Mouse (Mus musculus) neural tube, embryonic 11.5 days (tissue): ENCODE results near the gene Kcnd2. TPM values are rescaled to one million over a fixed set of nuclear protein-coding genes. Genes with fewer than 3 reads are reported as not detected.
A peak's percentile ranks its signal among the peaks of the same experiment; 100 is the strongest.

Experiments
- ATAC-seq: fragments of 200-750 bp; cut with Nextera tagmentation; 2 replicates; pipeline ENCODE4 v1.8.0; 2017; ENCODE audit warnings: moderate number of reproducible peaks, mild to moderate bottlenecking, moderate TSS enrichment, moderate library complexity; ENCODE audit not compliant: insufficient read depth, low FRiP score, low TSS enrichment
- DNase-seq: peaks from one replicate; pipeline ENCODE4 v3.0.0-alpha.2; 2015; ENCODE audit warnings: low spot score
- H3K27ac ChIP-seq: fragments of 300-500 bp; sonication (generic); 2 replicates; pipeline ENCODE4 v1.5.1; 2014; ENCODE audit warnings: low read depth, mild to moderate bottlenecking, low read length
- H3K27me3 ChIP-seq: fragments of 300-500 bp; sonication (generic); 2 replicates; pipeline ENCODE4 v1.6.1; 2014; ENCODE audit warnings: mild to moderate bottlenecking, low read length, mixed read lengths; ENCODE audit not compliant: control insufficient read depth, insufficient read depth
- H3K36me3 ChIP-seq: fragments of 300-500 bp; sonication (generic); 2 replicates; pipeline ENCODE4 v1.6.1; 2014; ENCODE audit warnings: mild to moderate bottlenecking, low read length, moderate library complexity, mixed read lengths; ENCODE audit not compliant: control insufficient read depth, insufficient read depth
- H3K4me1 ChIP-seq: fragments of 300-500 bp; sonication (generic); 2 replicates; pipeline ENCODE4 v1.6.1; 2014; ENCODE audit warnings: low read length, mixed read lengths; ENCODE audit not compliant: control insufficient read depth, insufficient read depth
- H3K4me2 ChIP-seq: fragments of 300-500 bp; sonication (generic); 2 replicates; pipeline ENCODE4 v1.6.1; 2014; ENCODE audit warnings: low read depth, mild to moderate bottlenecking, moderate library complexity
- H3K4me3 ChIP-seq: fragments of 300-500 bp; sonication (generic); 2 replicates; pipeline ENCODE4 v1.5.1; 2014; ENCODE audit warnings: low read depth, low read length
- H3K9ac ChIP-seq: fragments of 300-500 bp; sonication (generic); 2 replicates; pipeline ENCODE4 v1.6.1; 2014; ENCODE audit warnings: mild to moderate bottlenecking, low read length
- H3K9me3 ChIP-seq: fragments of 300-500 bp; sonication (generic); 2 replicates; pipeline ENCODE4 v1.6.1; 2016; ENCODE audit warnings: low read length; ENCODE audit not compliant: control insufficient read depth
- WGBS: fragments of 180-500 bp; shearing (Covaris S2); extraction: QIAGEN DNeasy Blood & Tissue Kit; methylation state at CpG from one replicate; pipeline ENCODE4 v1.1.7; 2014; 5-methylcytosine and 5-hydroxymethylcytosine counted together
- polyA plus RNA-seq: library from polyadenylated mRNA; unstranded; fragments of >200 nt; fragmentation: Nextera tagmentation; extraction: Ambion mirVana; gene quantifications from 2 replicates; pipeline ENCODE4 v1.2.1, GENCODE M21; 2014

Gene Kcnd2
- polyA plus RNA-seq, 1 experiment from 2014 or later = 2.2 TPM

DNA sequence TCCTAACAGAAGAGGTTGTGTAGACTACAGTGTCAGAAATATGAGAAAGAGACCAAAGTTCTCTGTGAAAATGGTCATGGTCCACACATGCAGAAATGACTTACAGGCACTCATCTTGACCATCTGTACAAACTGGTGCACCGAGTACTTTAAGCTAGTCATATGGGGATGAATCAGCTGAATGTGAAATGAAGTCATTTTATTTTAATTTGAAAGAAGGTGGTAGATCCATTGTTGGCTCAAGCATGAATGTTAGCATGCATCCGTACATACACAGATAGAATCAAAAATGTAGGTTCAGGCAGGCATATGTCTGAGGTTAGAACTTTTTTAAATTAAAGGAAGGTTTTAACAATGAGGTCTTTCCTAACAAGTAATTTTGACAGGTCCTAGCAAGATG is 273.2 kb downstream of the Kcnd2 start:
- Histone ChIP-seq H3K9ac (no peak overlapping the region), H3K27ac (no peak overlapping the region), H3K36me3 (no peaks in the 10 kb centered on the region), H3K4me2 (no peak overlapping the region), H3K9me3 (no peaks in the 10 kb centered on the region), H3K4me1 (no peaks in the 10 kb centered on the region), H3K27me3 (no peaks in the 10 kb centered on the region), H3K4me3 (no peak overlapping the region)
- 87% methylated on average over 2 of the region's 2 CpGs for WGBS
- DNase-seq (no peak), ATAC-seq (no peak)

GRCm38 (mm10) chr6:21502921-21503320 is 287.6 kb downstream of the Kcnd2 start:
- Histone ChIP-seq H3K9ac (no peak overlapping the region), H3K36me3 (no peaks in the 10 kb centered on the region), H3K4me2 (no peak overlapping the region), H3K4me1 (no peaks in the 10 kb centered on the region), H3K9me3 (no peaks in the 10 kb centered on the region), H3K27ac (no peak overlapping the region), H3K27me3 (no peaks in the 10 kb centered on the region), H3K4me3 (no peak overlapping the region)
- no peak for DNase-seq
- ATAC-seq = no peak
- WGBS = 87% methylated on average over 1 of the region's 1 CpGs

GRCm38 (mm10) chr6:21510621-21511239 is 295.4 kb downstream of the Kcnd2 start:
- Histone ChIP-seq H3K4me1 (no peaks in the 10 kb centered on the region), H3K27ac (no peak overlapping the region), H3K9ac (no peak overlapping the region), H3K27me3 (no peaks in the 10 kb centered on the region), H3K4me2 (no peak overlapping the region), H3K9me3 (no peaks in the 10 kb centered on the region), H3K4me3 (no peak overlapping the region), H3K36me3 (no peaks in the 10 kb centered on the region)
- WGBS = 96% methylated on average over 3 of the region's 3 CpGs
- no peak for DNase-seq
- ATAC-seq = no peak

DNA sequence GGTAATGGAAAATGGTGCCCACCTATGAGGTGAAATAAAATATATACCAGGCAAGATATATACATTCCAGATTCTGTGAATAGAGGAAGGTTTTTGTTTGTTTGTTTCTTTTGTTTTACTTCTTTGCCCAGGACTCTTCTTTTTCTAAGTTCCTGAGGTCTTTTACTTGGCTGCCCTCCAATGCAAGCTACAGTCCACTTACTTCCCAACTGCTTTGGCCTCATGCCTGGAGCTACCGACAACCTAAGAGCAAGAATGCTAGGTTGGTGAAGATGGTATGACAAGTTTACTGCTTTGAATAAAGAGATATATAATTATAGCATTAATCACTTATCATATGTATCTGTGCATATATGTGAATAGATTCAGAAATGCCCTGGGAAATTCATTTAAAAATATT is 305.0 kb downstream of the Kcnd2 start:
- Histone ChIP-seq H3K9me3 (no peaks in the 10 kb centered on the region), H3K4me3 (no peak overlapping the region), H3K36me3 (no peaks in the 10 kb centered on the region), H3K9ac (no peak overlapping the region), H3K27me3 (no peaks in the 10 kb centered on the region), H3K4me2 (no peak overlapping the region), H3K4me1 (no peaks in the 10 kb centered on the region), H3K27ac (no peak overlapping the region)
- no peak for DNase-seq
- 95% methylated on average over 1 of the region's 1 CpGs for WGBS
- no peak for ATAC-seq

- Histone ChIP-seq H3K9me3 (no peaks in the 10 kb centered on the region), H3K4me2 (no peak overlapping the region), H3K4me1 (no peaks in the 10 kb centered on the region), H3K27me3 (no peaks in the 10 kb centered on the region), H3K9ac (no peak overlapping the region), H3K36me3 (no peaks in the 10 kb centered on the region), H3K27ac (no peak overlapping the region), H3K4me3 (no peak overlapping the region)
- 89% methylated on average over 1 of the region's 1 CpGs for WGBS
- DNase-seq = no peak
- ATAC-seq = no peak
These were observed 312.3 kb downstream of the Kcnd2 start for GRCm38 (mm10) chr6:21527489-21528074.

DNA sequence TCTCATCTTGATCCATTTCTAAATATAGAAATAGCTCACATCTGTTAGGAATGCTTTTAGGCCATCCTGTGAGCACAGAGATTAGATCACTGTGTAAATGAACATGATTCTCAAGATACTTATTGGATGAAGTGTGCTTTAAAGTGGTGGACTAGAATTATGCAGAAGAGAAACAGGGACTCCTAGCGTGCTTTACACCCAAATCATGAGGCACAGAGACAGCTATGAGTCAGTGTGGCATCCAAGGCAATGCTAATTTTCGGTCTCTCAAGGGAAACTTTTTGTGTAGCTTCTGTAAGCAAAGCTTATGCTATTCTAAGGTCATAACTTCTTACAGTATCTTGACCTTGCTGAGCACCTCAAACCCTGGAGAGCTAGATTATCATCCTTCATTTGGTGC is 318.7 kb downstream of the Kcnd2 start:
- WGBS = 75% methylated on average over 2 of the region's 2 CpGs
- Histone ChIP-seq H3K4me2 (no peak overlapping the region), H3K4me1 (no peaks in the 10 kb centered on the region), H3K9me3 (no peaks in the 10 kb centered on the region), H3K4me3 (no peak overlapping the region), H3K36me3 (no peaks in the 10 kb centered on the region), H3K27me3 (no peaks in the 10 kb centered on the region), H3K9ac (no peak overlapping the region), H3K27ac (no peak overlapping the region)
- no peak for DNase-seq
- no peak for ATAC-seq

DNA sequence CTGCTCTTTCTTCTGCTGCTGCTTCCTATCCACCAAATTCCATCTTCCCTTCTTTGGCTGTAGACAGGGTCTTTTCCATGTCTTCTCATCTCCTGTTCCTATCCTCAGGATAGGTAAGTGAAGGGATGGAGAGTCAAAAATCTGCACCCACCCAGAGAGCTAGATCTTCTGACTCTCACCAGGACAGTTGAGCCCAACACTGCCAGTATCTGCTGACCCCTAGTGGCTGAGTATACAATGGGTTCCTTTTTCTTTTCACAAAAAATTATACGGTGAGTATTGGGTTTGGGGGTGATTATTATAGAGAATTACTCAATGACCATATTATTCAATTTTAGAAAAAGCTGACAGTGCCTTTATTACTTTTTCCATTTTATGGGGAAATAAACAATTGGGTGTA is 319.5 kb downstream of the Kcnd2 start:
- Histone ChIP-seq H3K9me3 (no peaks in the 10 kb centered on the region), H3K27ac (no peak overlapping the region), H3K4me3 (no peak overlapping the region), H3K9ac (no peak overlapping the region), H3K36me3 (no peaks in the 10 kb centered on the region), H3K4me2 (no peak overlapping the region), H3K27me3 (no peaks in the 10 kb centered on the region), H3K4me1 (no peaks in the 10 kb centered on the region)
- peak; percentile 13 for DNase-seq
- ATAC-seq = peak; percentile 48; the same call in 1 of the 2 replicates
- whole genome bisulfite sequencing = 36% methylated on average over 1 of the region's 1 CpGs

DNA sequence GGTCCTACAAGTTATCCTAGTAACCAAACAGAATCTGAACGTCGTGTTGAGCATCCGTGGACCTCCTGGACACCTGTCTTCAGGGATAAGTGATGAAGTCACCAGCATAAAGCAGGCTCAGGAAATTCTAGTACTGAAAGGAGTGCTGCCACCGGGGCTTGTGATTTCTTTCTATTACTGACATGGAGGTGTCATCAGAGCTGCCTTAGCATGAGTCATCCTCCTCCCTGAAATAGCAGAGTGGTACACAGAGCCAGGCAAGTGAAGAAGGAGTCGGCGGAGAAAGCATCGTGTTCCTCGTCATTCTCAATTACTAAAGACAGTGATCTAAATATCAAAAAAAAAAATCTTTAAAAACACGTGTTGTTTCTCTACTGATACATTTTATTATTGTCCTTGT is 336.2 kb downstream of the Kcnd2 start:
- H3K27me3 ChIP-seq = no peaks in the 10 kb centered on the region
- no peak overlapping the region for H3K4me3 ChIP-seq
- ATAC-seq (no peak), DNase-seq (no peak)
- no peak overlapping the region for H3K27ac ChIP-seq
- H3K4me2 ChIP-seq = no peak overlapping the region
- no peaks in the 10 kb centered on the region for H3K36me3 ChIP-seq
- no peak overlapping the region for H3K9ac ChIP-seq
- H3K9me3 ChIP-seq = no peaks in the 10 kb centered on the region
- no peaks in the 10 kb centered on the region for H3K4me1 ChIP-seq
- WGBS = 87% methylated on average over 9 of the region's 9 CpGs

- H3K36me3 ChIP-seq = no peaks in the 10 kb centered on the region
- H3K9me3 ChIP-seq = no peaks in the 10 kb centered on the region
- 54% methylated on average over 6 of the region's 6 CpGs for WGBS
- no peak overlapping the region for H3K9ac ChIP-seq
- H3K4me3 ChIP-seq = no peak overlapping the region
- H3K27me3 ChIP-seq = no peaks in the 10 kb centered on the region
- H3K4me2 ChIP-seq = no peak overlapping the region
- ATAC-seq (peak; percentile 43; the same call in 1 of the 2 replicates), DNase-seq (no peak)
- no peak overlapping the region for H3K27ac ChIP-seq
- no peaks in the 10 kb centered on the region for H3K4me1 ChIP-seq
These were observed 355.7 kb downstream of the Kcnd2 start for GRCm38 (mm10) chr6:21570964-21571363.
